Mouse (Mus musculus): ENCODE measurements at regions not wholly inside any gene's neighbourhood (a gene's known extent, or its start where the extent isn't known, plus 50 kb on each side); places are given as distances from the start of the nearest gene placed in this dataset.

DNA sequence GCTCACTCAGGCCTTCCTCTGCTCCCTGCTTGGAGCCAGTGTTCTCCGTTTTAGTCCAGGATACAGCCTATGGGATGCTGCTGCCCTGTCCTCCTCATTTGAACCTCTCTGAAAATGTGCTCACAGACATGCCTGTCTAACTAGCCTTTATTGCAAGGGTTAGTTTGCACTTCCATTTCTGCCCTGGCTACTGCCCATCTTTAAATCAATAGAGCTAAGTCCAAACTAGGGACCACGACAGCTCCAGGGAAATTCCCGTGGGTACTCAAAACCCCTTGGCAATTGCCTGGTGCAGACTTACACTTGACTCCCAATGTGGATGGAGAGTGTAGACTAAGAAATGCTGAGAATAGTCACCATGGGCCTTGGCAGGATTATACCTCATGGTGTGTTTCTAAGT is 276.4 kb downstream of the Glrx3 start:
- Histone ChIP-seq H3K36me3 (ENCODE audit: control insufficient read depth, insufficient read depth, low read length) (no peaks in the 10 kb centered on the region), H3K4me1 (ENCODE audit: control insufficient read depth, insufficient read depth, insufficient read length) (no peaks in the 10 kb centered on the region), H3K27me3 (ENCODE audit: control insufficient read depth, insufficient read depth, low read length) (no peaks in the 10 kb centered on the region), H3K4me3 (ENCODE audit: extremely low read depth, insufficient read depth, insufficient read length) (no peak overlapping the region), H3K27ac (ENCODE audit: insufficient read depth, low read length) (no peak overlapping the region)
- DNase-seq (ENCODE audit: low read depth in 1 of 2, low spot score in 2 of 2), result no peak
- TF ChIP-seq POLR2A (IDR thresholded peaks at IDR 0.05; ENCODE audit: low read depth, low read length), result no peak
- no peak for TF ChIP-seq CTCF (IDR thresholded peaks at IDR 0.05; ENCODE audit: extremely low read depth, insufficient read depth, insufficient read length, insufficient replicate concordance)
- 79% methylated on average over 3 of the region's 3 CpGs for WGBS

DNA sequence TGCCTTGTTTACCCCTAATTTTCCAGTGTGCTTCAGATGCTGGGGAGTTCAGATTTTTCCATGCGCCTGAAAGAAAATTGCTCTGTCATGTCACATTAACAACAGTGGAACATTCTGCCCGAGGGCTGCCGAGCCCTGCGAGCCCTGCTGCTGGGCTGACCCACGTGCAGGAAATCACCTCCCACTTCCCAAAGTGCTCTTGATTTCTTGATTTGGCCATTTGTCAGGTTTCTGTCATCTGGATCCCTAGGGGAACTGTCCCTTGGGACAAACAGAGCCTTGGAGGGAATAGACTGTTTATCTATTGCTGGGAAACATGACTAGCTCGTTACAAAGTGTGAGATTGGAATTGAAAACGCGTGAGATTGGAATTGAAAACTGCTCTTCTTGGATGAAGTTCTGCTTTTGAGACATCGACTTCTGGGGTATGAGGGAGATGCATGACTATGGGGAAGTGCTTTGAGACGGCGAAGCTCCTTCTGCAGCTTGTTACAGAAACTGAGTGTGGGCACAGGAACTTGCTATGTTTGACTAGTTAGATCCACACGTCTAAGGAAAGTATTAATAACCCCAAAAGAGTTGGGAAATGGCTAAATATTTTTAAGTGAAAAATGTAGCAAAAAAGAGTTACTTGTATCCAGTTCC is 277.0 kb downstream of the Glrx3 start:
- no peak overlapping the region for H3K27ac ChIP-seq (ENCODE audit: insufficient read depth, low read length)
- no peaks in the 10 kb centered on the region for H3K4me1 ChIP-seq (ENCODE audit: control insufficient read depth, insufficient read depth, insufficient read length)
- no peaks in the 10 kb centered on the region for H3K36me3 ChIP-seq (ENCODE audit: control insufficient read depth, insufficient read depth, low read length)
- 9% methylated on average over 12 of the region's 12 CpGs for WGBS
- no peaks in the 10 kb centered on the region for H3K27me3 ChIP-seq (ENCODE audit: control insufficient read depth, insufficient read depth, low read length)
- TF ChIP-seq CTCF (IDR thresholded peaks at IDR 0.05; ENCODE audit: extremely low read depth, insufficient read depth, insufficient read length, insufficient replicate concordance), result no peak
- no peak for TF ChIP-seq POLR2A (IDR thresholded peaks at IDR 0.05; ENCODE audit: low read depth, low read length)
- no peak overlapping the region for H3K4me3 ChIP-seq (ENCODE audit: extremely low read depth, insufficient read depth, insufficient read length)
- no peak for DNase-seq (ENCODE audit: low read depth in 1 of 2, low spot score in 2 of 2)

DNA sequence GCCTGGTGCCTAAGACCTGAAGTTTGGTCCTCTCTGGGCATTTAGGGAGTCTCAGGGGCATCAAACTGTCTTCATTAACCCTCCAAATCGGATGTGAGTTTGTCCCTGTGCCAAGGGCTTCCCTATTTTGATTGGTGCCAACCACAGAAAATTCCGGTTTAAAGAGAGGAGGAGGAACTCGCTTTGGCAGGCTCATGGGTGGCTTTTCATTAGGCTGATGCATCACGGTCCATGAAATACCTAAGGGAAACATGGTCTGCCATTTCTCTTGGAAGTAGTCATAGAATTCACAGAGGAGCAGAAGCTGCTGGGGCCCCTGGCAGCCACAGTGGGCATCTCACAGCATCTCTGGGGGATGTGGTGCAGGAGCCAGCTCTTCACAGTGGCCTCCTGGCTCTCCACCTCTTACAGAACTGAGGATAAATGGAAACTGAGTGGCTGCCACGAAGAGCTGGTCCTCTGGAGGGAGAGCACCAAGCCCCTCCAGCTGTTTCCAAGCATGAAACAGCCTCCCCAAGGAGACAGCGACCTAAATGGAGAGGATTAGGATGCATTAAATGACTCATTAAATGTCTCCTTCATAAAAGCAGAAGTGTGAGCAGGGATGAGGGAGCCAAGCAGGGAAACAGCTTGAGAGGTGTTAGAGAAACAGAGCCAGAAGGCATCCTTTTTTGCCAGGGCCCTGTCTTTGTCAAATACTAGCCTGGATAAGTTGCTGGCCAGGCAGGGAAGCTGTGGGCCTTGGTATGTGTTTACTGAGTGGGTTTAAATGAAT is 277.9 kb downstream of the Glrx3 start:
- 75% methylated on average over 6 of the region's 6 CpGs for WGBS
- TF ChIP-seq POLR2A (IDR thresholded peaks at IDR 0.05; ENCODE audit: low read depth, low read length) (no peak), CTCF (IDR thresholded peaks at IDR 0.05; ENCODE audit: extremely low read depth, insufficient read depth, insufficient read length, insufficient replicate concordance) (no peak)

DNA sequence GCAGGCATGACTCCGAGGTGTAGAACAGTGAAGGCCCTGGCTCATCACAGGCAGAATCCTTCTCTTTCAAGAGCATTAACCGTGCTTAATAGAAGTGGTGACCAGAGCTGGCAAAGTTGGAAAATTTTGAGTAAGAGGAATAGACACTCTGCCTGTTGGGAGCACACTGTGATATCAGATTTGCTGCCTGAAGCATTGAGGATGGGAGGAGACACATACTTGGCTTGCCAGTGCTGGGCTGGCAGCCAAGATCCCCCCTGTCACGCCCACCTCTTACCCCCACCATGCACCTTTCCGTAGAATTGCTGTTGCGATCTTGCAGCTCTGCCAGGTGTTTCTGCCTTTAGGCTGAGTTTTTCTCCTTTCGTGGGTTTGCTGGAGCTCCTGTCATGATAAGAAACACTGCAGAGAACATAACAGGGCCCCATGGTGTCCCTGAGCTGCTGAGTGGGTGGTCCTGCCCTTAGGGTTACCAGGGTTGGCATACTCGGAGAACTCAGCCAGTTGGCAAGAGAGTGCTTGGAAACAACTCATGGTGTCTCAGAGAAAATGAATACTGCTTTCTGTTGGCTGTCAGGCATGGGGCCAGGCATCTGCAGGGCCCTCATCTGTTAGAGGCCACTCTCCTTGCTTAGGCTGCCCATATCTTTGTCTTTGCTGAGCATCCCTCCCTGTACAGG is 286.1 kb downstream of the Glrx3 start:
- Histone ChIP-seq H3K4me3 (ENCODE audit: extremely low read depth, insufficient read depth, insufficient read length) (no peak overlapping the region), H3K27me3 (ENCODE audit: control insufficient read depth, insufficient read depth, low read length) (no peaks in the 10 kb centered on the region), H3K27ac (ENCODE audit: insufficient read depth, low read length) (no peak overlapping the region), H3K36me3 (ENCODE audit: control insufficient read depth, insufficient read depth, low read length) (no peaks in the 10 kb centered on the region), H3K4me1 (ENCODE audit: control insufficient read depth, insufficient read depth, insufficient read length) (no peaks in the 10 kb centered on the region)
- no peak for DNase-seq (ENCODE audit: low read depth in 1 of 2, low spot score in 2 of 2)
- TF ChIP-seq CTCF (IDR thresholded peaks at IDR 0.05; ENCODE audit: extremely low read depth, insufficient read depth, insufficient read length, insufficient replicate concordance), result no peak
- TF ChIP-seq POLR2A (IDR thresholded peaks at IDR 0.05; ENCODE audit: low read depth, low read length), result no peak
- 79% methylated on average over 7 of the region's 7 CpGs for WGBS

More for the DNA sequence above, 277.9 kb downstream of the Glrx3 start:
- no peak overlapping the region for H3K4me3 ChIP-seq (ENCODE audit: extremely low read depth, insufficient read depth, insufficient read length)
- no peaks in the 10 kb centered on the region for H3K4me1 ChIP-seq (ENCODE audit: control insufficient read depth, insufficient read depth, insufficient read length)
- no peaks in the 10 kb centered on the region for H3K36me3 ChIP-seq (ENCODE audit: control insufficient read depth, insufficient read depth, low read length)
- no peak for DNase-seq (ENCODE audit: low read depth in 1 of 2, low spot score in 2 of 2)
- H3K27ac ChIP-seq (ENCODE audit: insufficient read depth, low read length), result no peak overlapping the region
- no peaks in the 10 kb centered on the region for H3K27me3 ChIP-seq (ENCODE audit: control insufficient read depth, insufficient read depth, low read length)

DNA sequence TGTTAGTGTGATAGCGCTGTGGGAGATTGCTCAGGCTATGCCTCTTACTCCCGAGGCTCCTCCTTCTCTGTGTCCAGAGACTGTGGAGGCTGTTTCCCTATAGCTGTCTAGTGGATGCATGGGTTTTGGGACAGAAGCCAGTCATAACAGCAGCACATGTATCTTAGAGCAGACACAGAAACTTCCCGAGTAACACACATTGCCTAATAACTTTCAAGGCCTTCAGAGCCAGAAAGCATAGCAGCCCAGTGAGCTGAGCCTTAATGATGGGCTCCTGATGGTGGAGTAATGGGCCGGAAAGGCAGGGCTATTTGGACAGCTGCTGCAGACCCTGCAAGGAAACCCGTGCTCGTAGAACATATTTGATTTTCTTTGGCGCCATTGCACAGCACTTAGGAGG is 288.6 kb downstream of the Glrx3 start:
- Histone ChIP-seq H3K27ac (ENCODE audit: insufficient read depth, low read length) (no peak overlapping the region), H3K4me3 (ENCODE audit: extremely low read depth, insufficient read depth, insufficient read length) (no peak overlapping the region), H3K36me3 (ENCODE audit: control insufficient read depth, insufficient read depth, low read length) (no peaks in the 10 kb centered on the region), H3K27me3 (ENCODE audit: control insufficient read depth, insufficient read depth, low read length) (no peaks in the 10 kb centered on the region), H3K4me1 (ENCODE audit: control insufficient read depth, insufficient read depth, insufficient read length) (no peaks in the 10 kb centered on the region)
- WGBS, result 89% methylated on average over 7 of the region's 7 CpGs
- TF ChIP-seq POLR2A (IDR thresholded peaks at IDR 0.05; ENCODE audit: low read depth, low read length), result no peak
- TF ChIP-seq CTCF (IDR thresholded peaks at IDR 0.05; ENCODE audit: extremely low read depth, insufficient read depth, insufficient read length, insufficient replicate concordance), result no peak
- no peak for DNase-seq (ENCODE audit: low read depth in 1 of 2, low spot score in 2 of 2)

DNA sequence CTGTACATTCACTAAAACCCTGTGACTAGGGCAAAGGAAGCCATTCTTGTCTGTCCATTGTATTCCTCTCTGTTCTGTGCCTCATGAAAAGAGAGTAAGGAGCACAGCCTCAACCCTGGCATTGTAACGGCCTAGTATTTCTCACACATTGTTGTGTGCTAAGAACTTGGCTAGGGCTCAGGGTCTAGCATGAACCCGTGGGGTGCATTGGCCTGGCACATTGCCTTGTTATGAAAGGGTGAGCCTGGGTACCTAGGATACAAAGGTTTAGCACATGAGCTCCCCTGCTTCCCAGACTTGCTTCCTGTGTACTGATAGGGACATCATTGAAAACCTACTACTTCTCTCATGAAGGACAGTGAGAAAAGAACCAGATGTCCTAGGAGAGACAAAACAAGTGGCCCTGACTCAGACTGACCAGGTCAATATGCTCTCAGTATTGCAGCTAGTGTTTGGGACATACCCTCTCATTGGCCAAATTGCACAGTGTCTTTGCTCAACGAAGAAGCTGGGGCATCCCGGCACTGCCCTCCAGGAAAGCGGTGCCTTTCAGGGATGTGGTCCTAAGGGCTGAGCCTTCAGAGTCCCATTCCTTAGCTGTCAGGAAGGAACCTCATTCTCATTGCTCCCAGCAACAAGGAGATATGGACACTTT is 298.6 kb downstream of the Glrx3 start:
- H3K4me3 ChIP-seq (ENCODE audit: extremely low read depth, insufficient read depth, insufficient read length), result no peak overlapping the region
- WGBS, result 86% methylated on average over 5 of the region's 5 CpGs
- no peak for DNase-seq (ENCODE audit: low read depth in 1 of 2, low spot score in 2 of 2)
- H3K4me1 ChIP-seq (ENCODE audit: control insufficient read depth, insufficient read depth, insufficient read length), result no peaks in the 10 kb centered on the region
- H3K27ac ChIP-seq (ENCODE audit: insufficient read depth, low read length), result no peak overlapping the region
- TF ChIP-seq POLR2A (IDR thresholded peaks at IDR 0.05; ENCODE audit: low read depth, low read length), result no peak
- no peak for TF ChIP-seq CTCF (IDR thresholded peaks at IDR 0.05; ENCODE audit: extremely low read depth, insufficient read depth, insufficient read length, insufficient replicate concordance)
- H3K27me3 ChIP-seq (ENCODE audit: control insufficient read depth, insufficient read depth, low read length), result no peaks in the 10 kb centered on the region
- H3K36me3 ChIP-seq (ENCODE audit: control insufficient read depth, insufficient read depth, low read length), result no peaks in the 10 kb centered on the region
